Mouse (Mus musculus): ENCODE results near the gene Hbs1l. TPM values are rescaled to one million over a fixed set of nuclear protein-coding genes. Genes with fewer than 3 reads are reported as not detected.

The Hbs1l gene
- total and polyA plus RNA-seq, 3 experiments, result 13.5 to 79.7 (median 72.9) TPM

DNA sequence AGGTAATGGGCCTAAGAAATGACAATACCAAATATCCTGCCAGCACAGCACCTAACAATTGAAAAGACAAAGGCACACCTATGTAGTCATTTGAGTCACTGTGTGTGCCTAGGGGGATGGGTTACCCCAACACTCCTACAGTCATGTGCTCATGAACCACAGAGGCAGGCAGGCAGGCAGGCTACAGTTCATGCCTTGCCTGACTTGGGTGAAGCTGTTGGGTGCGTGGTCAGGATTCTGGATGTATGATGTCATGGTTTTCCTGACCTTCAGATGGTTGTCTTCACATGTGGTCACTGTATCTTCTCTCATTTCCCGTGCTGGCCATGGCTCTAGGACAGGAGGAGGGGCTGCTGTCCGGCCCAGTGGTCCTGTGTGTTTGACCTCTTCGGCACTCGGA is 39.8 kb downstream of the Hbs1l start:
- 88% methylated on average over 5 of the region's 5 CpGs for WGBS
- Histone ChIP-seq H3K4me1 (ENCODE audit: control insufficient read depth, insufficient read depth, low read length) (peaks cover 2% of the 10 kb centered on the region), H3K27ac (no peak overlapping the region), H3K27me3 (ENCODE audit: control insufficient read depth, insufficient read depth, low read length) (no peaks in the 10 kb centered on the region), H3K9ac (ENCODE audit: low read depth, low read length) (no peak overlapping the region), H3K4me3 (no peak overlapping the region), H3K36me3 (ENCODE audit: control insufficient read depth, insufficient read depth, low read length) (no peaks in the 10 kb centered on the region), H3K79me2 (replicated peaks; ENCODE audit: control insufficient read depth, insufficient read depth, low read length) (no peaks in the 10 kb centered on the region)
- TF ChIP-seq CTCF (IDR thresholded peaks at IDR 0.05) (no peak), POLR2A (IDR thresholded peaks at IDR 0.05; ENCODE audit: insufficient read depth, low read depth, low read length) (no peak), EP300 (IDR thresholded peaks at IDR 0.05; ENCODE audit: insufficient read depth, low read depth, low read length) (no peak)
- intact Hi-C loops (cut with DNase I), result no loop called here
- DNase-seq, result no peak

DNA sequence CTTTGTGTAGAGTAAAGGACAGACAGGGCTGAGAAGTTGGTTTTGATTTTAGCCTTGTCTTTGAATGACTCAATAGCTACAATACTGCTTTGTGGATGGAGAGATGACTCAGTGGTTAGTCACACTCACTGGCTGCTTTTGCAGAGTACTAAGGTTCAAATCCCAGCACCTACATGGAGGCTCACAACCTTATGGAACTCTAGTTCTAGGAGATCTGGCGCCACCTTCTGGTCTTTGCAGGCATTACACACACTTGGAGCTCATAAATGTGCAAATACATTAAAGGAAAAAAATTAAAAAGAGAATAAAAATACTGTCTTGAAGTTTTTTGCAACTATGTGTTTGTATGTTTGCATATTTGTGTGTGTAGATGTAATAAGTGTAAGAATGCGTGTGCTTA is 41.4 kb downstream of the Hbs1l start:
- Histone ChIP-seq H3K36me3 (ENCODE audit: control insufficient read depth, insufficient read depth, low read length) (no peaks in the 10 kb centered on the region), H3K4me3 (no peak overlapping the region), H3K4me1 (ENCODE audit: control insufficient read depth, insufficient read depth, low read length) (peaks cover 2% of the 10 kb centered on the region), H3K9ac (ENCODE audit: low read depth, low read length) (no peak overlapping the region), H3K27ac (no peak overlapping the region), H3K79me2 (replicated peaks; ENCODE audit: control insufficient read depth, insufficient read depth, low read length) (no peaks in the 10 kb centered on the region), H3K27me3 (ENCODE audit: control insufficient read depth, insufficient read depth, low read length) (no peaks in the 10 kb centered on the region)
- WGBS, result 77% methylated on average over 2 of the region's 2 CpGs
- TF ChIP-seq EP300 (IDR thresholded peaks at IDR 0.05; ENCODE audit: insufficient read depth, low read depth, low read length) (no peak), CTCF (IDR thresholded peaks at IDR 0.05) (peak; percentile 65), POLR2A (IDR thresholded peaks at IDR 0.05; ENCODE audit: insufficient read depth, low read depth, low read length) (no peak)
- intact Hi-C loops (cut with DNase I), result no loop called here
- no peak for DNase-seq

DNA sequence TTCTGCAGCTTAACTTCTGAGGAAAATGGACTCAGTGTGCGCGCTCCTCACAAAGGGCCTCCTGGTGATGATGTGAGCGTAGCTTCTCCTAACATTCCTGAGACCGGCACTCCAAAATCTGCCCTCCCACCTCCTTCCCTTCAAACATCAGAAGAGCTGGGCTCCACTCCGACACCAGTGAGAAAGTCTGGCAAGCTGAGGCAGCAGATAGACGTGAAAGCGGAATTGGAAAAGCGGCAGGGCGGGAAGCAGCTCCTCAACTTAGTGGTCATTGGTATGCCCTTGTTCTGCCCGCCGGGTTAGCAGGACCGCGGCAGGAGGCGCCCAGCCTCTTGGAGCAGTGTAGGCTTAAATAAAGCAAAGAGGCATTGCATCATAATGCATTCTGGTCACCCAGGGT is 45.9 kb downstream of the Hbs1l start:
- H3K4me1 ChIP-seq (ENCODE audit: control insufficient read depth, insufficient read depth, low read length), result no peaks in the 10 kb centered on the region
- H3K9ac ChIP-seq (ENCODE audit: low read depth, low read length), result no peak overlapping the region
- H3K4me3 ChIP-seq, result no peak overlapping the region
- no peak for DNase-seq
- H3K27ac ChIP-seq, result no peak overlapping the region
- 91% methylated on average over 14 of the region's 14 CpGs for WGBS
- no peak for TF ChIP-seq POLR2A (IDR thresholded peaks at IDR 0.05; ENCODE audit: insufficient read depth, low read depth, low read length)
- no peak for TF ChIP-seq CTCF (IDR thresholded peaks at IDR 0.05)
- no peak for TF ChIP-seq EP300 (IDR thresholded peaks at IDR 0.05; ENCODE audit: insufficient read depth, low read depth, low read length)
- H3K36me3 ChIP-seq (ENCODE audit: control insufficient read depth, insufficient read depth, low read length), result no peaks in the 10 kb centered on the region
- intact Hi-C loops (cut with DNase I), result no loop called here
- no peaks in the 10 kb centered on the region for H3K27me3 ChIP-seq (ENCODE audit: control insufficient read depth, insufficient read depth, low read length)
- no peaks in the 10 kb centered on the region for H3K79me2 ChIP-seq (replicated peaks; ENCODE audit: control insufficient read depth, insufficient read depth, low read length)

DNA sequence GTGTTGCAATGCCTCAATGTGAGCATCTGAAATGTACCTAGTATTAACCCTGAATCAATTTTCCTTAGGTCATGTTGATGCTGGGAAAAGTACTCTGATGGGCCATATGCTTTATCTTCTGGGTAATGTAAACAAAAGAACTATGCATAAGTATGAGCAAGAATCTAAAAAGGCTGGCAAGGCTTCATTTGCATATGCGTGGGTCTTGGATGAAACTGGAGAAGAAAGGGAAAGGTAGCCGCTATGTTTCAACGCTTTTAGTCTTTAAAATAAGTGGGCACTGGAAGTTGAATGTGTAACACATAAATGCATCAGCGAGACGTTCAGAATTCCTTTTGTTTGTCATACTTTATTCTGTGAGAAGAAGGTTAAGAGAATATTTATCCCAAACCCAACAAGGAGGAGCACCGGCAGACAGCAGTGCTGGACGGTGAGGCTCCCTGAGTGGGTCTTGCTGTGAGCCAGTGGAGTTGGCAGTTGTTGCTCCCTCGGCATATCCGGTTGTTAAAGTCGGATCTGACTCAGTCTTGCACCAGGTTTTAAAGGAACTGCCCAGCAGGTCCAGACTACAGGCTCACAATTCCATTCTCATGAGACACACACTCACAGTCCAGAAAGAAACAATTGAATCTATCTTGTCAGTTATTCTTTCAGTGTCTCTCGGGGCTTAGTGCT is 46.7 kb downstream of the Hbs1l start:
- H3K9ac ChIP-seq (ENCODE audit: low read depth, low read length), result no peak overlapping the region
- no peak overlapping the region for H3K27ac ChIP-seq
- H3K4me1 ChIP-seq (ENCODE audit: control insufficient read depth, insufficient read depth, low read length), result no peaks in the 10 kb centered on the region
- intact Hi-C loops (cut with DNase I), result no loop called here
- H3K27me3 ChIP-seq (ENCODE audit: control insufficient read depth, insufficient read depth, low read length), result no peaks in the 10 kb centered on the region
- H3K79me2 ChIP-seq (replicated peaks; ENCODE audit: control insufficient read depth, insufficient read depth, low read length), result no peaks in the 10 kb centered on the region
- DNase-seq, result no peak
- no peaks in the 10 kb centered on the region for H3K36me3 ChIP-seq (ENCODE audit: control insufficient read depth, insufficient read depth, low read length)
- H3K4me3 ChIP-seq, result no peak overlapping the region
- WGBS, result 90% methylated on average over 11 of the region's 11 CpGs
- TF ChIP-seq EP300 (IDR thresholded peaks at IDR 0.05; ENCODE audit: insufficient read depth, low read depth, low read length), result no peak
- no peak for TF ChIP-seq CTCF (IDR thresholded peaks at IDR 0.05)
- no peak for TF ChIP-seq POLR2A (IDR thresholded peaks at IDR 0.05; ENCODE audit: insufficient read depth, low read depth, low read length)

DNA sequence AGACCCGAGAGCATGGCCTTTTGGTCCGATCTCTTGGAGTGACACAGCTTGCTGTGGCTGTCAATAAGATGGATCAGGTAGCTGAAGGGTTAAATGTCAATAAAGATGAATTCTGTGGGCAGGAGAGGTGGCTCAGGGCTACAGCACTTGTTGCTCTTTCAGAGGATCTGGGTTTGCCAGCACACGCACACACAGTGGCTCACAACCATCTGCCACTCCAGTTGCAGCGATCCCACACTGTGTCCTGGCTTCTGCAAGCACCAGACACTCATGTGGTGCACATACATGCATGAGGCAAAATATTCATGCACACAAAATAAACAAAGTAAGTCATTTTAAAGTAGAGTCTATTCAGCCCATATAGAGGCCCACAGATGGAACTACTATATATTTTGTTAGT is 51.6 kb downstream of the Hbs1l start:
- Histone ChIP-seq H3K4me1 (ENCODE audit: control insufficient read depth, insufficient read depth, low read length) (no peaks in the 10 kb centered on the region), H3K79me2 (replicated peaks; ENCODE audit: control insufficient read depth, insufficient read depth, low read length) (no peaks in the 10 kb centered on the region), H3K9ac (ENCODE audit: low read depth, low read length) (no peak overlapping the region), H3K27me3 (ENCODE audit: control insufficient read depth, insufficient read depth, low read length) (no peaks in the 10 kb centered on the region), H3K27ac (no peak overlapping the region), H3K36me3 (ENCODE audit: control insufficient read depth, insufficient read depth, low read length) (no peaks in the 10 kb centered on the region), H3K4me3 (no peak overlapping the region)
- 98% methylated on average over 4 of the region's 4 CpGs for WGBS
- intact Hi-C loops (cut with DNase I), result no loop called here
- TF ChIP-seq CTCF (IDR thresholded peaks at IDR 0.05) (no peak), EP300 (IDR thresholded peaks at IDR 0.05; ENCODE audit: insufficient read depth, low read depth, low read length) (no peak), POLR2A (IDR thresholded peaks at IDR 0.05; ENCODE audit: insufficient read depth, low read depth, low read length) (no peak)
- DNase-seq, result no peak

DNA sequence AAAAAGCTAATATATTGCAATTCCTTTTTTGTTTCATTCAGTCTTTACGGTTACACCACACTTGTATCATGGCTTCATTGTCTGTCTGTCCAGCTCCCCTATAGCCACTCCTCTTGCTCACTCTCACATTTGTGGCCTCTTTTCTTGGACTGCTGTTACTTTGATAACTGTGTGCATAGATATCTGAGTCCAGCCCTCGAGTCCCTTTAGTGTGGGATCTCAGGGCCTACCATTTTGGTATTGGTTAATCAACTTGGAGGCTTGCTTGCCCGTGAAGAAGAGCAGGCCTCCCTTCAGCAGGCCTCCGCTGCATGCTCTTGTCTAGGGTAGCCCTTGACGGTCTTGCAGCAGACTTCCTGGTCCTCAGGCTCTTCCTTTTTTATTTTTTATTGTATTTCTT is 53.7 kb downstream of the Hbs1l start:
- DNase-seq, result no peak
- Histone ChIP-seq H3K9ac (ENCODE audit: low read depth, low read length) (no peak overlapping the region), H3K27ac (no peak overlapping the region), H3K79me2 (replicated peaks; ENCODE audit: control insufficient read depth, insufficient read depth, low read length) (no peaks in the 10 kb centered on the region), H3K4me1 (ENCODE audit: control insufficient read depth, insufficient read depth, low read length) (no peaks in the 10 kb centered on the region), H3K4me3 (no peak overlapping the region), H3K27me3 (ENCODE audit: control insufficient read depth, insufficient read depth, low read length) (no peaks in the 10 kb centered on the region), H3K36me3 (ENCODE audit: control insufficient read depth, insufficient read depth, low read length) (no peaks in the 10 kb centered on the region)
- intact Hi-C loops (cut with DNase I), result no loop called here
- TF ChIP-seq POLR2A (IDR thresholded peaks at IDR 0.05; ENCODE audit: insufficient read depth, low read depth, low read length) (no peak), EP300 (IDR thresholded peaks at IDR 0.05; ENCODE audit: insufficient read depth, low read depth, low read length) (no peak), CTCF (IDR thresholded peaks at IDR 0.05) (no peak)
- 92% methylated on average over 5 of the region's 5 CpGs for WGBS

All from heart, adult 2 months (tissue).